Mouse (Mus musculus) thymus, adult 2 months (tissue): ENCODE data around the gene Fhit.

Experiments
- CTCF ChIP-seq: fragments of 200-500 bp; IDR thresholded peaks from 2 replicates; pipeline ENCODE4 v1.5.1; 2012; ENCODE audit warnings: mild to moderate bottlenecking, control low read depth, low read length, moderate library complexity, borderline replicate concordance; ENCODE audit not compliant: control insufficient read depth, poor library complexity, insufficient read depth; ENCODE audit errors: extremely low read depth
- POLR2A ChIP-seq: fragments of 200-500 bp; IDR thresholded peaks from 2 replicates; pipeline ENCODE4 v1.6.1; 2012; ENCODE audit warnings: mild to moderate bottlenecking, low read length, control low read depth, moderate library complexity; ENCODE audit not compliant: control insufficient read depth, poor library complexity, insufficient read depth; ENCODE audit errors: extremely low read depth

- TF ChIP-seq CTCF, result no peak
- no peak for TF ChIP-seq POLR2A
These were observed 228.2 kb downstream of the Fhit start for GRCm38 (mm10) chr14:10933667-10934066.
